Mouse (Mus musculus): ENCODE data around the gene Usp7.
"Not testable (repeated sequence)": the region's sequence is repeated elsewhere in the genome, so short reads cannot be mapped to it uniquely, and the experiment has no call there.

The Usp7 gene

DNA sequence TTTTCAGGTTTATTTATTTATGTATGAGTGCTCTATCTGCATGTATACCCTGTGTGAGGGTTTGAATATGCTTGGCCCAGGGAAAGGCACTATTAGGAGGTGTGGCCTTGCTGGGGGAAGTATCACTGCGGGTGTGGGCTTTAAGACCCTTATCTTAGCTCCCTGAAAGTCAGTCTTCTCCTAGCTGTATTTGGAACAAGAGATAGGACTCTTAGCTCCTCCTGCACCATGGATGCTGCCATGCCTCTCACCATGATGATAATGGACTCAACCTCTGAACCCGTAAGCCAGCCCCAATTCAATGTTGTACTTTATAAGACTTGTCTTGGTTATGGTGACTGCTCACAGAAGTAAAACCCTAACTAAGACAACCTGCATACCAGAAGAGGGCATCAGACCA, 39.8 kb downstream of the Usp7 start:
- DNase-seq (ENCODE audit: low spot score): no peak

GRCm38 (mm10) chr16:8751555-8752235, 40.4 kb downstream of the Usp7 start:
- DNase-seq (ENCODE audit: low spot score): peak; percentile 68

- DNase-seq (ENCODE audit: low spot score): no peak
Observed at GRCm38 (mm10) chr16:8748904-8749303, 43.2 kb downstream of the Usp7 start.

DNA sequence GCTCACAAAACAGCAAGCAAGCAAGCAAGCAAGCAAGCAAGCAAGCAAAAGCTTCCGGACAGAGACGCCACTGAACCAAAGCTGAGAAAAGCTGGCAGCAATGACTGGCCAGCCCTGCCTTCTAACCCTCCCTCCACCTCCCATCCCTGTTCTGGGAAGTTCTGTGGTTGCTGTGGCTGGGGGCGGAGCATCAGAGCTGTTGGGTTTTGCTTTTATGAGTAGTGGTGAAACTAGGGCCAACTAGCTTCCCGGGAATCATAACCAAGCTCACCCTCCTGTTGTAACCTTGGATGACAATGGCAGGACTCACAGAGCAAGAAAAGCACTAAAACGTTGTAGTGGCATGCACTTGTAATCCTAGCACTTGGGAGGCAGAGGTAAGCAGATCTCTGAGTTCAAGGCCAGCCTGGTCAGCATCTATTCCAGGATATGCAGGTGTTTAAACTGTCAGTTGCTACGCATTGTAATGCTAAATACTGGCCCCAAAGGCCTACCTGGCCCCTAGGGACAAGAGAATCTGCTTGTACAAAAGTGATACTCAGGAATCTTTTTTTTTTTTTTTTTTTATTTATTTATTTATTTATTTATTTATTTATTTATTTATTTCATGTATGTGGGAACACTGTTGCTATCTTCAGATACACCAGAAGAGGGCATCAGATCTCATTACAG, 43.8 kb downstream of the Usp7 start:
- peak; percentile 51 for DNase-seq (ENCODE audit: low spot score)

GRCm38 (mm10) chr16:8747772-8748171, 44.3 kb downstream of the Usp7 start:
- DNase-seq (ENCODE audit: low spot score): no peak

GRCm38 (mm10) chr16:8746509-8746908, 45.6 kb downstream of the Usp7 start:
- no peak for DNase-seq (ENCODE audit: low spot score)

DNA sequence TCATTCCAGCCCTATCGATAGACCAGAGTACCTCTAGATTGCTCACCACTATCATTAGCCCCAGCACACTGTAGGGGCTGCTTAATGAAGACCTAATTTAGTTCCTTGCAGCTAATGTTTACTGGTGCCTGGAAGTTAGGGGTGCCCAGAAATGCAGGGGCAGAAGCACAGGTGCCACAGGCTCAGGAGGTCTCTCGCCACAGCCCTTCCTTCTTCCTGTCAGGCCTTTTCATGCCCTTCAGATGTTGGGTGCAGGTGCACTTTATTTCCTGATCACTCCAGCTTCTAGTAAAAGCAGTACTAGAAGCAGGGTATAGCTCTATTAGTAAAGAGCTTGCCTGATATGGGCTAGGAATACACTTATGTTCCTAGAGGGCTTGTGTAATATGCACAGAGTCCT, 46.4 kb downstream of the Usp7 start:
- DNase-seq (ENCODE audit: low spot score): no peak

DNA sequence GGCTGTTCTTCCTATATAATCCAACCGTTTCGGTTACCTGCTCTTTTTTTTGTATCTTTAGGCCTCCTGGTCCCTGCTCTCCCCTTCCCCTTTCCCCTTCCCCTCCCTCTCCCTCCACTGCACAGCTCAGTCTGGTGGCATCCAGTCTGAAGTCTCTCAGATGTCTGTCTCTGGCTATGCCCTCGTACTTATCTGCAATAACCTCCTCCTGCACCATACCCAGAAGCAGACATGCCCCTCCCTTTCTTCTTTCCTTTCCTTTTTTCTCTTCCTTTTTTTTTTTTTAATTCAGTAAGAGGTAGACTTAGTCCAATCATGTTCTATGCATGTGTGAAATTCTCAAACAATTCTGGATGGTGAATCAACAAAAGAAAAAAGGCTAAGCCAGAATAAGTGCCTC, 48.1 kb downstream of the Usp7 start:
- DNase-seq (ENCODE audit: low spot score): no peak

- no peak for DNase-seq (ENCODE audit: low spot score)
Observed at GRCm38 (mm10) chr16:8741697-8742096, 50.4 kb downstream of the Usp7 start.

DNA sequence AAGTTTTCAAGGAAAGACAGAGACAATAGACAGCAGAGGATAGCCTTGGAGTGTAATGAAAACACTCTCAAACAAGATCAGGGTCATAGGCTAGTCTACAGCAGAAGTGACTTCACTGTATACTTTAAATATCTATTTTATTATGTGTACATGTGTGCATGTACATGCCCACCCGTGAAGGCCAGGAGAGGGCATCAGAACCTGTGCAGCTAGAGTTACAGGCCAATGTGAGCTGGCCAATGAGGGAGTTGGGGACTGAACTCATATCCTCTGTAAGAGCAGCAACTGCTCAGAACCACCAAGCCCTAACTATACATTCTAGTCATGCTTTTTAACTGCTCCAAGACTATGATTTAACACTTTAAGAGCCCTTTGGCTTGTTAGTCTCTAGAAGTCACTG, 51.0 kb downstream of the Usp7 start:
- DNase-seq (ENCODE audit: low spot score): no peak

DNA sequence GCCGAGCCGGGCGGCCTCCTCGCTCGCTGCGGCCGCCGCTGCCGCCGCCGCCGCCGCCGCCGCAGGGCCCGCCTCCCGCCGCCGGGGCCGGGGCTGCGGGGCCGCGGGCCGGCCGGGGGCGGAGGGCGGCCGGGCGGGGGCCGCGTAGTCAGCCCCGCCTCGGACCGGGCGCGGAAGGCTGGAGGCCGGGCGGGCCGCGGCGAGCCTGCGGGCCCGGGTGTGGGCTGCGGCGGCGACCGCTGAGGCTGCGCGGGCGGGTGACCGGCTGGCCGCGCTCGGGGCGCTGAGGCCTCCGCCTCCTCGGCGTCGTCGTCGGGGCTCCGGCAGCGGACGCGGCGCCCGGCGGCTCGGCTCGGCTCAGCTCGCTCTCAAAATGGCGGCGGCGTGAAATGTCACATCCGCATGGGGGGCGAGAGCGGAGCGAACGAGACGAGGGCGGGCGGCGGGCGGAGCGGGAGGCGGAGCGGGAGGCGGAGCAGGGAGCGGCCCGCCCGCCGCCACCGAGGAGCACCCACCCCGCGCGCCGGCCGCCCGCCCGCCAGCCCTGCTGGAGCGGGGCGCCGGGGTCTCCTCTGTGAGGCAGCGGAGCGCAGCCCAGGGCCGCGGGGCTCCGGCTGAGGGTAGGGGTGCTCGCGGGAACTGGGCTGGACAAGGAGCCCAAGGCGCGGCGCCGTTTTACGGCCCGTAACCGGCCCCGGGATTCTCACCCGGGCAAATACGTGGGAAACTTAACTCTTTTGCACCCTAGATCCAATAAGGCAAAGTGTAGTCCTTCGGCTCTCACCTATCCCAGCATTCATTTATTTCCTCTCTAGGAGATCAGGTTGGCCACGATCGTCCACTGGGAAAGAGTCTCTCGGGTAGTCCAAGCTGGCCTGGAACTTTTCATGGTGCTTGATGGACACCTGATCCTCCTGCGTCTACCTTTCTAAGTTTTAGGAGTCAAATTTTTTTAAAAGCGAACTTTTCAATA, 53.3 kb downstream of the Usp7 start:
- DNase-seq (ENCODE audit: low spot score): peak; percentile 92

DNA sequence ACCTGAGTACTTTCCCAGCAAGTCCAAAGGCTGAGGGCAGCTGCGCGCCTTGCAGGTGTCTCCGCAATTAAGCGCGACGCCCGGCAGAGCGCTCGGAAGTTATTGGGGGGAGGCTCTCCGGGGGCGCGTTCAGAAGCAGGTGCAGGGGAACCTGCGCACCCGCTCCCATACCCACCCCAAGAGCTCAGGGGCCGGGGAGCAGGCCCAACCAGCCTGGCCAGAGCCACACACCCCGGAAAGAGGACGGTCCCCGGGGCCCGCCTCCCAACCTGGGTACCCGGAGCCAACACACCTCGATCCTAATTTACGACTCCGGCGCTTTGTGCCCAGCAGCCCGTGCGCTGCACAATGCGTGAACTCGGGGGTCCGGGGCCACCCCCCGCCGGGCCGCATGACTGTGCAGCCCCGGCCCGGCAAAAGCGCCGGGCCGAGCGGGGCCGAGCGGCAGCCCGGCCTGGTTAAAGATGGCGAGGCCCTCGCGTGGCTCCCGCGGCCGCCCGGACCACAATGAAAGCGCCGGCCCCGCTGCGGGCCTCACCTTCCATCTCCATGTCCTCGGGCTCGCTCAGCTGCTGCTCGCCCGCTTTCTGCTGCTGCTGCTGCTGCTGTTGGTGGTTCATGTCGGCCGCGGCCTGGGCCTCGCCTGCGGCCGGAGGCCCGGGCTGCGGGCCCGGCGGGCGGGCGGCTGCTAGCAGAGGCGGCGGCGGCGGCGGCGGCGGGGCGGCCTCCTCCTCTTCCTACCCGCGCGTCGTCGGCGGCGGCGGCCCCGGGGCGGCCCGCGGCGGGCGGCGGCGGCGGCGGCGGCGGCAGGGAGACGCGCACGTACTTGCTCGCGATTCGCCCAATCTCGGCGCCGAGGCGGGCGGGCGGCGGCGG, 54.2 kb downstream of the Usp7 start:
- DNase-seq (ENCODE audit: low spot score): peak; percentile 44

GRCm38 (mm10) chr16:8737341-8737665, 54.8 kb downstream of the Usp7 start:
- no peak for DNase-seq (ENCODE audit: low spot score)

DNA sequence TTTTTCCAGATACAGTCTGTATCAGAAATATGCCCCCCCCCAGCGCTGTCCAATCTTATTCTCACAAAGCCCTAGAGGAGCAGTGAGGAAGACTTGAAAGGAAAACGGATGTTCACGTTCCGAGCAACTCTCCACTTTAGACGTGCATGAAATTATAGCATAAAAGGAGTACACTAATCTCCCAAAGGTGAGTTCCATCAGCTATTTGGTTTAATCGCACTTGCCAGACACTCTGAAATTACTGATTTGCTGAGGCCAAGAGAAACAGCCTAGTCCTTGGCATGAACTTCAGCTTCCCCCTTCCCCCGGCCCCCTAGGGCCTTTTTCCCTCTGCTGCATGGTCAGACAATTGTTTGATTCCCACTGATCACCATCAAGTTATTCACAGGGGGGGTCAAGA, 55.4 kb downstream of the Usp7 start:
- no peak for DNase-seq (ENCODE audit: low spot score)

- DNase-seq (ENCODE audit: low spot score): peak; percentile 31
Observed at GRCm38 (mm10) chr16:8736032-8736431, 56.1 kb downstream of the Usp7 start.

DNA sequence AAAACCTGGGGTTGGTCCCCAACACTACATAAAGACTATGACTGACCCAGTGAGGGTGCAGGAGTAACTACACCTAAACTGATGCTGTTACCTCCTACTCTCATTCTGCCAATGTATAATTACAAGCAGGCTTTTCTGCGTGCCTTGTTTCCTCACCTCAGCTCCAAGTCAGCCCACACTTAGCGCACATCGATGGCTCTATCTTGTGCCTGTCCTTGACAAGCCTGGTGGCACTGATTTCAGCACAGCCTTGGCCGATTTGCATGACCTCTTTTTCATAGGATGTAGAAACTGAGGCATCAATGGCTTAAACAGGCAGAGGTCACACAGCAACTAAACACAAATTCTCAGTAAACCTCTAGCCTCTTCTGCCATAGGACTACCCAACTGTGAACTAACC, 57.4 kb downstream of the Usp7 start:
- no peak for DNase-seq (ENCODE audit: low spot score)

DNA sequence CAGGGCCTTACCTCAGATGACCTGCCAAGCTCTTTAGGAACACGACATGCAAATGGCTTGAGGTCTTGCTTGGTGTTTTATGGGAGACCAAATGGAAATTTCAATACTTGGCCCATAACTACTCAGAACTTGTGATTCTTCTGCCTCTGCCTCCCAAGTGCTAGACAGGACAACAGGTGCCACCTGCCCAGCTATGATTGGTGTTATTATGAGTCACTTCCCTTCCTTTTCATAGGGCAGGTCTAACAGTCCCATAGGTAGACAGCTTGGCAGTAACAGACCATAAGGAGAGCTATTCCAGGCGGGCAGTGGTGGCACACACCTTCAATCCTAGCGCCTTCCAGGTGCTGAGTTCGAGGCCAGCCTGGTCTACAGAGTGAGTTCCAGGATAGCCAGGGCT, 58.5 kb downstream of the Usp7 start:
- DNase-seq (ENCODE audit: low spot score): no peak

DNA sequence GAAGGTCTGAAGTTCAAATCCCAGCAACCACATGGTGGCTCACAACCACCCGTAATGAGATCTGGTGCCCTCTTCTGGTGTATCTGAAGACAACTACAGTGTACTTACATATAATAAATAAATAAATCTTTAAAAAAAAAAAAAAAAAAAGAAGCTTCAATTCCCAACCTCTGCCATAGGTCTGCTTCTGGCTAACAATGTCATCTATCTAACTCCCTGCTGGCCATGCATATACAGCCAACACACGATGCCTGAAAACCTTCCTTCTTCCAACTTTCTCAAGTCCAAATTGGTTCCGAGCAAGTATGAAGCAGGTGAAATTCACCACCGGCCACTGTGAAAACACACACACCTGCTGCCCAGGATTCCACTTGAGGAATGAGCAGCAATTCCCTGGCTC, 59.7 kb downstream of the Usp7 start:
- not testable (repeated sequence) for DNase-seq (ENCODE audit: low spot score)

DNA sequence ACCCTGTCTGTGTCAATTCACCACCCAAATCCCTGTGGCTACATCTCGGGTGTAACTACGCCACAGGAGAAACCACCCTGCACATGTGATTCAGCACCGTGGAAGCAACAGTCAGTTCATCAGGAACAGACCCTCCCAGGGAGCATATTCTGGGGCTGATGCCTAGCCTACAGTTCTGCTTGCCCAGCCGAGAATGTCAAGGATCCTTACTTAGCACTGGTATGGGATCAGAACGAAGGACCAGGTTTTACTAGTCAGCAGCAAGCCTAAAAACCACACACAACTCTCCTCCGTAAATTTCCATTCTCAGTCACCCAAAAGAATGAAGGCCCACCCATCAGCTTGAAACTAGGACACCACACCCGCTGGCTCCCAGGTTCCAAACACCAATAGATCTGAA, 60.5 kb downstream of the Usp7 start:
- no peak for DNase-seq (ENCODE audit: low spot score)

GRCm38 (mm10) chr16:8728111-8728748, 63.9 kb downstream of the Usp7 start:
- DNase-seq (ENCODE audit: low spot score): no peak

DNA sequence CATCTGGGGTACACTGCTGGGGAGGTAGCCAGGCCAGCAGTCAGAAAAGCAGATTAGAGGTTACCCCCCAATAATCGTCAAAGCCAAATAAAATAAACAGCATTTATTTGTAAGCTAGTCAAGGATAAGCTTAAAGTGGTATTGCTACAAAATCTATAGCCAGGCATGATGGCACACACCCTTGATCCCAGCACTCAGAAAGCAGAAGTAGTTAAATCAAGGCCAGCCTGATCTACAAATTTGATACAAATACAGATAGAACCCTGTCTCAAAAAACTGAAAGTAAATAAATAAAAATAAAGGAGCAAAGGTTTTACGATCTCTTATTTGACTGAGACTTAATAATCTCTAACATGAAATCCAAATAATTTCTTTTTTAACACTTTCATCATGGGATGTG, 66.3 kb downstream of the Usp7 start:
- DNase-seq (ENCODE audit: low spot score): no peak

All from urinary bladder, postnatal 14 days (tissue).